Mouse (Mus musculus): Measurements from ENCODE around the gene Sim1. TPM values are rescaled to one million over a fixed set of nuclear protein-coding genes. Genes with fewer than 3 reads are reported as not detected.

Sim1 gene
- total and polyA plus RNA-seq, 2 experiments from 2014 or later = 1.6 to 2.1 TPM

- 1% methylated on average over 42 of the region's 42 CpGs for WGBS
- Histone ChIP-seq H3K27ac (ENCODE audit: low read depth, low read length) (no peak overlapping the region), H3K36me3 (ENCODE audit: insufficient read depth, low read length) (no peaks in the 10 kb centered on the region), H3K27me3 (ENCODE audit: insufficient read depth, low read length) (peaks cover 68% of the 10 kb centered on the region), H3K9me3 (ENCODE audit: low read length) (no peaks in the 10 kb centered on the region), H3K4me2 (ENCODE audit: low read depth, low read length, poor library complexity, severe bottlenecking) (no peak overlapping the region), H3K4me3 (ENCODE audit: low read depth, low read length) (no peak overlapping the region), H3K9ac (replicated peaks; ENCODE audit: low read length, poor library complexity, severe bottlenecking) (no peak overlapping the region), H3K4me1 (ENCODE audit: insufficient read depth, low read length) (no peaks in the 10 kb centered on the region)
- no peak for ATAC-seq (ENCODE audit: low FRiP score)
- no peak for TF ChIP-seq CTCF (IDR thresholded peaks at IDR 0.05)
- no peak for DNase-seq (ENCODE audit: low spot score)
These were observed 6.4 kb downstream of the Sim1 start for GRCm38 (mm10) chr10:50900746-50901600.

GRCm38 (mm10) chr10:50901601-50902475, 7.3 kb downstream of the Sim1 start:
- no peak for TF ChIP-seq CTCF (IDR thresholded peaks at IDR 0.05)
- no peak for DNase-seq (ENCODE audit: low spot score)
- Histone ChIP-seq H3K4me2 (ENCODE audit: low read depth, low read length, poor library complexity, severe bottlenecking) (no peak overlapping the region), H3K27ac (ENCODE audit: low read depth, low read length) (no peak overlapping the region), H3K9ac (replicated peaks; ENCODE audit: low read length, poor library complexity, severe bottlenecking) (no peak overlapping the region), H3K27me3 (ENCODE audit: insufficient read depth, low read length) (peaks cover 71% of the 10 kb centered on the region), H3K9me3 (ENCODE audit: low read length) (no peaks in the 10 kb centered on the region), H3K4me1 (ENCODE audit: insufficient read depth, low read length) (no peaks in the 10 kb centered on the region), H3K4me3 (ENCODE audit: low read depth, low read length) (no peak overlapping the region), H3K36me3 (ENCODE audit: insufficient read depth, low read length) (no peaks in the 10 kb centered on the region)
- 2% methylated on average over 19 of the region's 19 CpGs for WGBS
- no peak for ATAC-seq (ENCODE audit: low FRiP score)

- DNase-seq (ENCODE audit: low spot score) = no peak
- TF ChIP-seq CTCF (IDR thresholded peaks at IDR 0.05) = no peak
- Histone ChIP-seq H3K36me3 (ENCODE audit: insufficient read depth, low read length) (no peaks in the 10 kb centered on the region), H3K9me3 (ENCODE audit: low read length) (no peaks in the 10 kb centered on the region), H3K27me3 (ENCODE audit: insufficient read depth, low read length) (peaks cover 75% of the 10 kb centered on the region), H3K9ac (replicated peaks; ENCODE audit: low read length, poor library complexity, severe bottlenecking) (no peak overlapping the region), H3K4me2 (ENCODE audit: low read depth, low read length, poor library complexity, severe bottlenecking) (no peak overlapping the region), H3K4me3 (ENCODE audit: low read depth, low read length) (no peak overlapping the region), H3K4me1 (ENCODE audit: insufficient read depth, low read length) (no peaks in the 10 kb centered on the region), H3K27ac (ENCODE audit: low read depth, low read length) (no peak overlapping the region)
- no peak; the same call in 1 of the 2 replicates for ATAC-seq (ENCODE audit: low FRiP score)
- under 1% methylated on average over 43 of the region's 43 CpGs for WGBS
These were observed 8.5 kb downstream of the Sim1 start for GRCm38 (mm10) chr10:50902741-50903715.

DNA sequence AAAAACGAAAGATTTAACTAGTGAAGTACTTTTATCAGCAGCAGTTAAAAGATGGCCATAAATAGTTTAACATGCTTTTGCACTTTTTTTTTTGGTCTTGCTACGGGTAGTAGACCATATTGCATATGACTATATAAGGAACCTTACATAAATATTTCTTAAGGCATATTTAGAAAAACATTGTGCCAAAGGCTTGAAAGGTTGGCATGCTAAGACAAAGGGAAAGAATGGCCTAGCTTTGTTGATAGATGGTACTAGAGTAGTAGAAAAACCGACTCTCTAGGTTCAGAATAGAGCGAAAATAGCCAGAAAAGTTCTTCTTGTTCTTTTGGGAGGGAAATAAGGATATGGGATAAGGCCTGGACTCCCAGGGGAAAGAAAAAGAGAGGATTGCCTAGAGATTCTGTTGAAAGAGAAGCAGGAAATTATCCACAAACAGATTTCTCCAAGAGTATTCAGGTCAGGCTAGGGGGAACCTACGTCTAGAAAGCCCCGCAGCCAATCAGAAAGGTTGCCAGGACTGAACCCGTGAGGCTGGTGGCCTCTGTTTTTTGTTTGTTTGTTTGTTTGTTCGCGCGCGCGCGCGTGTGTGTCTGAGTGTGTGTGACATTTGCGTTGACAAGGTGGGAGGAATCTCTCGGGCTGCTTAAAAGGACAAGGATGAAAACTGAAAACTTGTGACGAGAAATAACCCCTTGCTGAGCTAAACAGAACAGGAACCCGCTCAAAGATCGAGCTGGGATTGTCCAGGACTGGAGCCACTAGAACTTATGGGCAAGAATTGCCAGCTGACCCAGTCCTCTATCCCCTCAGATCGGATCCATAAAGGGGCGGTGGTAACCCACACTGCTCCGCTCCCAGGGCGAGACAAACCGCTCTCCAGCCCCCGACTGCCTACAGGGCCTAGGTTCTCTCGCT, 9.6 kb downstream of the Sim1 start:
- H3K36me3 ChIP-seq (ENCODE audit: insufficient read depth, low read length) = no peaks in the 10 kb centered on the region
- no peak overlapping the region for H3K9ac ChIP-seq (replicated peaks; ENCODE audit: low read length, poor library complexity, severe bottlenecking)
- no peak overlapping the region for H3K27ac ChIP-seq (ENCODE audit: low read depth, low read length)
- DNase-seq (ENCODE audit: low spot score) = no peak
- H3K4me3 ChIP-seq (ENCODE audit: low read depth, low read length) = no peak overlapping the region
- H3K4me1 ChIP-seq (ENCODE audit: insufficient read depth, low read length) = no peaks in the 10 kb centered on the region
- no peak overlapping the region for H3K4me2 ChIP-seq (ENCODE audit: low read depth, low read length, poor library complexity, severe bottlenecking)
- ATAC-seq (ENCODE audit: low FRiP score) = peak; percentile 14; the same call in 1 of the 2 replicates
- no peak for TF ChIP-seq CTCF (IDR thresholded peaks at IDR 0.05)
- peaks cover 79% of the 10 kb centered on the region for H3K27me3 ChIP-seq (ENCODE audit: insufficient read depth, low read length)
- 4% methylated on average over 26 of the region's 26 CpGs for WGBS
- no peaks in the 10 kb centered on the region for H3K9me3 ChIP-seq (ENCODE audit: low read length)

Data from midbrain, postnatal 0 days (tissue).